21 mouse cellular contexts compared by ENCODE assay signal in the genomic region with DNA sequence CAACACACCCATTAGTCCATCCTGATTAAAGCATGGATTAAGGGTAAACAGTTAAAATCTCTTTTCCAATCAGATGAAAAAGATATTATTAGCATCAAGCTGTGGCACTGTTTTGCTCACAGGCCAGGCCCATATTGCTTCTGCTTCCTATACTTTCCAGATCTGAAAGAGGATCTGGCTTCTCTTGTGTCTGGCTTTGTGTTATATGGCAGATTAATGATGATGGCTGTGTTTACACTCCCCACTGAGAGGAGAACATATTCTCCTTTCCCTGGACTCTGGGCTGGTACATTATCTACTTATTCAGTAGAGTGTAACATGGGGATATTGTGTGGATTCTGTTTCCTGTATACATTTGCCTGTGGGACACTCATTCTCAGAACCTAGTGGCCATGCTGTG.
DNase-seq lines count a peak whose midpoint lies in the region; ATAC-seq and TF ChIP-seq lines count a peak whose summit lies in the region.
"Had no signal": no experiment of that assay in that cellular context is flagged by ENCODE, and none has a peak within 500 bp of the region (broad histone marks: within the 10 kb centered on the region; RNA-seq: fewer than 3 reads in every experiment).

No protein-coding gene starts in this region.

- H3K9me3 ChIP-seq in kidney, embryonic 15.5 days (replicated peaks) = no peaks in the 10 kb centered on the region
- H3K9me3 ChIP-seq in kidney, postnatal 0 days (replicated peaks; ENCODE audit: low read length) = no peaks in the 10 kb centered on the region
- H3K9me3 ChIP-seq: embryonic facial prominence, embryonic 13.5 days; embryonic facial prominence, embryonic 15.5 days; forebrain, embryonic 10.5 days; forebrain, embryonic 12.5 days had no signal

- peak; percentile 56; the same call in 1 of the 2 replicates for ATAC-seq in kidney, embryonic 15.5 days (replicated peaks; ENCODE audit: low FRiP score)
- no peak for ATAC-seq in kidney, postnatal 0 days (replicated peaks; ENCODE audit: low FRiP score, low read depth)
- ATAC-seq: forebrain, embryonic 14.5 days; forebrain, embryonic 16.5 days had no signal

- no peak for DNase-seq in kidney, postnatal 14 days
- DNase-seq in kidney, postnatal 0 days (ENCODE audit: low spot score) = peak; percentile 11
- DNase-seq in kidney, adult 18-20 months = no peak
- DNase-seq: adrenal gland, adult 2 months; adrenal gland, postnatal 10 days; adrenal gland, postnatal 25 days; cerebellum, adult 11 months; cerebellum, adult 18-20 months; cerebellum, adult 8-10 months; cerebellum, adult 9-11 months; cerebellum, postnatal 14 days; cerebellum, postnatal 36 days; embryo, embryonic 11 days had no signal

- no peak overlapping the region for H3K4me3 ChIP-seq in kidney, embryonic 15.5 days (replicated peaks)
- H3K4me3 ChIP-seq in kidney, postnatal 0 days (replicated peaks; ENCODE audit: low read depth, low read length) = no peak overlapping the region
- H3K4me3 ChIP-seq: embryonic facial prominence, embryonic 13.5 days; embryonic facial prominence, embryonic 15.5 days; erythroblast, embryonic 14.5 days; forebrain, embryonic 10.5 days; forebrain, embryonic 12.5 days had no signal

- no peak overlapping the region for H3K9ac ChIP-seq in kidney, embryonic 15.5 days
- H3K9ac ChIP-seq in kidney, postnatal 0 days (ENCODE audit: low read depth, low read length) = no peak overlapping the region
- H3K9ac ChIP-seq: embryonic facial prominence, embryonic 13.5 days; embryonic facial prominence, embryonic 15.5 days; forebrain, embryonic 12.5 days had no signal

- H3K36me3 ChIP-seq in kidney, embryonic 15.5 days = no peaks in the 10 kb centered on the region
- H3K36me3 ChIP-seq in kidney, postnatal 0 days (ENCODE audit: insufficient read depth, low read length) = no peaks in the 10 kb centered on the region
- H3K36me3 ChIP-seq: embryonic facial prominence, embryonic 13.5 days; embryonic facial prominence, embryonic 15.5 days; forebrain, embryonic 10.5 days; forebrain, embryonic 12.5 days had no signal

- no peak overlapping the region for H3K27ac ChIP-seq in kidney, embryonic 15.5 days
- no peak overlapping the region for H3K27ac ChIP-seq in kidney, postnatal 0 days
- H3K27ac ChIP-seq: embryonic facial prominence, embryonic 13.5 days; embryonic facial prominence, embryonic 15.5 days; forebrain, embryonic 10.5 days; forebrain, embryonic 12.5 days had no signal

- TF ChIP-seq CTCF in kidney, postnatal 0 days (IDR thresholded peaks at IDR 0.05; ENCODE audit: low read depth) = no peak

- no peaks in the 10 kb centered on the region for H3K4me1 ChIP-seq in kidney, embryonic 15.5 days
- no peaks in the 10 kb centered on the region for H3K4me1 ChIP-seq in kidney, postnatal 0 days (replicated peaks; ENCODE audit: insufficient read depth, low read length)
- H3K4me1 ChIP-seq: embryonic facial prominence, embryonic 13.5 days; embryonic facial prominence, embryonic 15.5 days; forebrain, embryonic 10.5 days; forebrain, embryonic 12.5 days had no signal

- H3K4me2 ChIP-seq in kidney, embryonic 15.5 days = no peak overlapping the region
- no peak overlapping the region for H3K4me2 ChIP-seq in kidney, postnatal 0 days (ENCODE audit: low read length)
- H3K4me2 ChIP-seq: embryonic facial prominence, embryonic 13.5 days; embryonic facial prominence, embryonic 15.5 days; forebrain, embryonic 12.5 days had no signal

- H3K27me3 ChIP-seq in kidney, embryonic 15.5 days = no peaks in the 10 kb centered on the region
- H3K27me3 ChIP-seq in kidney, postnatal 0 days (ENCODE audit: insufficient read depth, low read length) = no peaks in the 10 kb centered on the region
- H3K27me3 ChIP-seq: embryonic facial prominence, embryonic 13.5 days; embryonic facial prominence, embryonic 15.5 days; forebrain, embryonic 12.5 days had no signal
